Mouse (Mus musculus): Measurements from ENCODE around the gene Astl. TPM values are rescaled to one million over a fixed set of nuclear protein-coding genes. Genes with fewer than 3 reads are reported as not detected.

Astl gene
- total and polyA plus RNA-seq, 3 experiments = 0.11 TPM; not detected in 2

DNA sequence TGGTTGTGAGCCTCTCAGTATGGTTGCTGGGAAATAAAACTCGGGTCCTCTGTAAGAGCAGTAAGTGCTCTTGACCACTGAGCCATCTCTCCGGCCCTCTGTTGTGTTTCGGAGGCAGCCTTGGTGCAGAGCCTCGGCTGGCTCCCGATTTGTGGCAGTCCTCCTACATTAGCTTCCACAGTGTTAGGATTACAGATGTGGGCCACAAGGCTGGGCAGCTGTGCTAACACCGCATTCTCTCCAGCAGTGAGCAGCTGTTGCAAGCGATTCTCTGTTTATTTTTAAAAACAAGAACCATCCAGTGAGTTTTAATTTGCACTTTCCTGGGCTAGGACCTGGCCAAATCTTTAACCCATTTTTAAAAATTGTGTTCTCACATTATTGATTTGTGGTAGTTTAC lies 45.4 kb downstream of the Astl start:
- peaks cover 19% of the 10 kb centered on the region for H3K27me3 ChIP-seq (ENCODE audit: insufficient read depth, low read length)
- H3K36me3 ChIP-seq (replicated peaks) = no peaks in the 10 kb centered on the region
- H3K4me3 ChIP-seq (ENCODE audit: low read depth, low read length) = no peak overlapping the region
- no peak for TF ChIP-seq POLR2AphosphoS5 (IDR thresholded peaks at IDR 0.05; ENCODE audit: insufficient replicate concordance, low read depth, low read length)
- no peak for TF ChIP-seq GATA2 (IDR thresholded peaks at IDR 0.05; ENCODE audit: borderline replicate concordance, low read depth, low read length)
- no peak for TF ChIP-seq CTCF (IDR thresholded peaks at IDR 0.05; ENCODE audit: low read depth, low read length)
- TF ChIP-seq GATA1 (IDR thresholded peaks at IDR 0.05; ENCODE audit: borderline replicate concordance, low read length) = no peak
- H3K4me1 ChIP-seq (ENCODE audit: insufficient read depth, low read depth, low read length) = no peaks in the 10 kb centered on the region
- DNase-seq (ENCODE audit: low spot score) (no peak), ATAC-seq (ENCODE audit: extremely low read depth, insufficient number of reproducible peaks, low FRiP score, poor library complexity, severe bottlenecking) (no peak)
- no peaks in the 10 kb centered on the region for H3K9me3 ChIP-seq (replicated peaks)

GRCm38 (mm10) chr2:127387521-127387920 lies 49.1 kb downstream of the Astl start:
- DNase-seq (ENCODE audit: low spot score) (no peak), ATAC-seq (ENCODE audit: extremely low read depth, insufficient number of reproducible peaks, low FRiP score, poor library complexity, severe bottlenecking) (no peak)
- Histone ChIP-seq H3K4me1 (ENCODE audit: insufficient read depth, low read depth, low read length) (no peaks in the 10 kb centered on the region), H3K9me3 (replicated peaks) (no peaks in the 10 kb centered on the region), H3K36me3 (replicated peaks) (no peaks in the 10 kb centered on the region), H3K4me3 (ENCODE audit: low read depth, low read length) (no peak overlapping the region), H3K27me3 (ENCODE audit: insufficient read depth, low read length) (peaks cover 9% of the 10 kb centered on the region)
- no peak for TF ChIP-seq TAL1 (conservative IDR thresholded peaks at IDR 0.05; ENCODE audit: low read depth, low read length)
- no peak for TF ChIP-seq CTCF (IDR thresholded peaks at IDR 0.05; ENCODE audit: low read depth, low read length)

DNA sequence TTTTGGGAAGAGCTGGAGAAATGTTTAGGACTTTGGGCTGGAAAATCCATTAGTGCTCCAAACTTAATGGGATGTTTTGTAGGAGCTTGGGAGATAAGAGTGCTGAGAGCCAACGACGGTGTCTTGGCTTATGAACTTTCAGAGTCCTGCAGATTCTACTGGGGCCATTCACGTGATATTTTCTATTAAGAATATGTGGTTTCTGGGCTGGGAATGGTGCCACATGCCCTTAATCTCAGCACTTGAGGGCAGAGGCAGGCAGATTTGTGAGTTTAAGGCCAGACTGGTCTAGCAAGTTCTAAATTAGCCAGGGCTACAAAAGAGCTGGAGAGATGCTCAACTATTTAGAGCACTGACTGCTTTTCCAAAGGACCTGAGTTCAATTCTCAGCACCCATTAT lies 51.9 kb downstream of the Astl start:
- Histone ChIP-seq H3K27me3 (ENCODE audit: insufficient read depth, low read length) (peaks cover 5% of the 10 kb centered on the region), H3K4me3 (ENCODE audit: low read depth, low read length) (no peak overlapping the region), H3K36me3 (replicated peaks) (no peaks in the 10 kb centered on the region), H3K9me3 (replicated peaks) (no peaks in the 10 kb centered on the region), H3K4me1 (ENCODE audit: insufficient read depth, low read depth, low read length) (no peaks in the 10 kb centered on the region)
- ATAC-seq (ENCODE audit: extremely low read depth, insufficient number of reproducible peaks, low FRiP score, poor library complexity, severe bottlenecking) (no peak), DNase-seq (ENCODE audit: low spot score) (no peak)
- no peak for TF ChIP-seq CTCF (IDR thresholded peaks at IDR 0.05; ENCODE audit: low read depth, low read length)
- no peak for TF ChIP-seq GATA2 (IDR thresholded peaks at IDR 0.05; ENCODE audit: borderline replicate concordance, low read depth, low read length)
- no peak for TF ChIP-seq TAL1 (conservative IDR thresholded peaks at IDR 0.05; ENCODE audit: low read depth, low read length)
- no peak for TF ChIP-seq POLR2AphosphoS5 (IDR thresholded peaks at IDR 0.05; ENCODE audit: insufficient replicate concordance, low read depth, low read length)
- no peak for TF ChIP-seq GATA1 (IDR thresholded peaks at IDR 0.05; ENCODE audit: borderline replicate concordance, low read length)

GRCm38 (mm10) chr2:127390846-127391245 lies 52.4 kb downstream of the Astl start:
- DNase-seq (ENCODE audit: low spot score) = no peak
- Histone ChIP-seq H3K9me3 (replicated peaks) (no peaks in the 10 kb centered on the region), H3K36me3 (replicated peaks) (no peaks in the 10 kb centered on the region), H3K4me1 (ENCODE audit: insufficient read depth, low read depth, low read length) (no peaks in the 10 kb centered on the region), H3K27me3 (ENCODE audit: insufficient read depth, low read length) (peaks cover 5% of the 10 kb centered on the region), H3K4me3 (ENCODE audit: low read depth, low read length) (no peak overlapping the region)
- no peak for TF ChIP-seq TAL1 (conservative IDR thresholded peaks at IDR 0.05; ENCODE audit: low read depth, low read length)
- TF ChIP-seq GATA1 (IDR thresholded peaks at IDR 0.05; ENCODE audit: borderline replicate concordance, low read length) = no peak
- no peak for ATAC-seq (ENCODE audit: extremely low read depth, insufficient number of reproducible peaks, low FRiP score, poor library complexity, severe bottlenecking)

GRCm38 (mm10) chr2:127391323-127391722 lies 52.9 kb downstream of the Astl start:
- Histone ChIP-seq H3K27me3 (ENCODE audit: insufficient read depth, low read length) (peaks cover 5% of the 10 kb centered on the region), H3K4me3 (ENCODE audit: low read depth, low read length) (no peak overlapping the region), H3K9me3 (replicated peaks) (no peaks in the 10 kb centered on the region), H3K4me1 (ENCODE audit: insufficient read depth, low read depth, low read length) (no peaks in the 10 kb centered on the region), H3K36me3 (replicated peaks) (no peaks in the 10 kb centered on the region)
- DNase-seq (ENCODE audit: low spot score) = no peak
- no peak for ATAC-seq (ENCODE audit: extremely low read depth, insufficient number of reproducible peaks, low FRiP score, poor library complexity, severe bottlenecking)
- TF ChIP-seq GATA2 (IDR thresholded peaks at IDR 0.05; ENCODE audit: borderline replicate concordance, low read depth, low read length) (no peak), TAL1 (conservative IDR thresholded peaks at IDR 0.05; ENCODE audit: low read depth, low read length) (no peak), GATA1 (IDR thresholded peaks at IDR 0.05; ENCODE audit: borderline replicate concordance, low read length) (no peak), CTCF (IDR thresholded peaks at IDR 0.05; ENCODE audit: low read depth, low read length) (no peak), POLR2AphosphoS5 (IDR thresholded peaks at IDR 0.05; ENCODE audit: insufficient replicate concordance, low read depth, low read length) (no peak)

DNA sequence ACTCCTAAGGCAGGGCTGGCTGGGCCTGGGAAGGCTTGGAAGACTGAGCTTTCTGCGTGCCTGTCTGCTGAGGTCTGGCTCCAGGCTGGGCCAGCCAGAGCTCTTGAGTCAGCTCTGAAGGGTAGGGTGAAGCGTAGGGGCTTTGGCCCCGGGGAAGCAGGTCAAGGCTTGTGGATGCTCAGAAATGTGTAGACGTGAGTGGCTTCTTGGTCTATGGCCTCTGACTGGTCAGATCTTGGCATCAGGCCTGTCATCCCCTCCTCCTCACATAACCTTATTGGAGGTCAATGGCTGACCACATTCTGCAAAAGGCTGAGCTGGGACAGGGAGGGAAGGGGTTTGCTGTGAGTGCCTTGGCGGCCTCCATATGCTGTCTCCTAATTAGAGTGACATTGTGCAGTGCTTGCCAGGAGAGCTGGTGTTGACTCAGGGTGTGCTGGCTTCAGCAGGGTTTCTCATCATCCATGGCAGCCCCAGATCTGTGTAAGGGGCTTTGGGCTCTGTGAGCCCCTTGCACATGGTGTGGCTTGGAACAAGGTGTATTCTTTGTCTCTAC lies 56.2 kb downstream of the Astl start:
- Histone ChIP-seq H3K4me1 (ENCODE audit: insufficient read depth, low read depth, low read length) (no peaks in the 10 kb centered on the region), H3K27me3 (ENCODE audit: insufficient read depth, low read length) (no peaks in the 10 kb centered on the region; the same call in 1 of the 2 replicates), H3K9me3 (replicated peaks) (no peaks in the 10 kb centered on the region), H3K4me3 (ENCODE audit: low read depth, low read length) (no peak overlapping the region), H3K36me3 (replicated peaks) (no peaks in the 10 kb centered on the region)
- ATAC-seq (ENCODE audit: extremely low read depth, insufficient number of reproducible peaks, low FRiP score, poor library complexity, severe bottlenecking) (no peak), DNase-seq (ENCODE audit: low spot score) (no peak)
- TF ChIP-seq POLR2AphosphoS5 (IDR thresholded peaks at IDR 0.05; ENCODE audit: insufficient replicate concordance, low read depth, low read length) = no peak
- TF ChIP-seq GATA2 (IDR thresholded peaks at IDR 0.05; ENCODE audit: borderline replicate concordance, low read depth, low read length) = no peak
- TF ChIP-seq TAL1 (conservative IDR thresholded peaks at IDR 0.05; ENCODE audit: low read depth, low read length) = no peak
- no peak for TF ChIP-seq GATA1 (IDR thresholded peaks at IDR 0.05; ENCODE audit: borderline replicate concordance, low read length)
- no peak for TF ChIP-seq CTCF (IDR thresholded peaks at IDR 0.05; ENCODE audit: low read depth, low read length)

DNA sequence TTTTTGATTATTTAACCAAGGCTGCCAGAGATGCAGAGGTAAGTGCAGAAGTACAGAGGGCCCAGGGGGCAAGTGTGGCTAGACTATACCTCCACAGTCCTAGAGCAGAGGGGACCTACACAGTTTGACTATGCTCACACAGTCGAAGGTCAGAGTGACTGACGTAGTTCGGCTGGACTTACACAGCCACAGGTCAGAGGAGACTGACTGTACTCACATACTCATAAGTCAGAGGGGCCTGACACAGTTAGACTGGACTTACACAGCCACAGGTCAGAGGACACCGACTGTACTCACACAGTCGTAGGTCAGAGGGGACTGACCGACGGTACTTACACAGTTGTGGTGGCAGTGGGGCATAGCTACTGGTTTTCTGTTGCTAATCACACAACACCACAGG lies 60.3 kb downstream of the Astl start:
- Histone ChIP-seq H3K4me1 (ENCODE audit: insufficient read depth, low read depth, low read length) (no peaks in the 10 kb centered on the region), H3K4me3 (ENCODE audit: low read depth, low read length) (no peak overlapping the region), H3K27me3 (ENCODE audit: insufficient read depth, low read length) (peaks cover 2% of the 10 kb centered on the region), H3K9me3 (replicated peaks) (no peaks in the 10 kb centered on the region), H3K36me3 (replicated peaks) (no peaks in the 10 kb centered on the region)
- no peak for TF ChIP-seq TAL1 (conservative IDR thresholded peaks at IDR 0.05; ENCODE audit: low read depth, low read length)
- no peak for TF ChIP-seq GATA1 (IDR thresholded peaks at IDR 0.05; ENCODE audit: borderline replicate concordance, low read length)
- no peak for TF ChIP-seq POLR2AphosphoS5 (IDR thresholded peaks at IDR 0.05; ENCODE audit: insufficient replicate concordance, low read depth, low read length)
- TF ChIP-seq CTCF (IDR thresholded peaks at IDR 0.05; ENCODE audit: low read depth, low read length) = no peak
- TF ChIP-seq GATA2 (IDR thresholded peaks at IDR 0.05; ENCODE audit: borderline replicate concordance, low read depth, low read length) = no peak
- ATAC-seq (ENCODE audit: extremely low read depth, insufficient number of reproducible peaks, low FRiP score, poor library complexity, severe bottlenecking) = no peak
- DNase-seq (ENCODE audit: low spot score) = no peak

Other genes starting within 250 kb of the Astl start
- 114 and 122 TPM in 2 replicates for gene Ncaph, start 204.7 kb upstream of the Astl start, total RNA-seq (2014; fragmentation: Nextera tagmentation)
- 96.4 and 103 TPM in 2 replicates for gene Ncaph, start 204.7 kb upstream of the Astl start, total RNA-seq (2017)
- 12.6 and 19.4 TPM in 2 replicates for gene Ncaph, start 204.7 kb upstream of the Astl start, polyA plus RNA-seq (2012)
- 25.5 and 27.1 TPM in 2 replicates for gene Itpripl1, start 195.2 kb upstream of the Astl start, total RNA-seq (2014; fragmentation: Nextera tagmentation)
- gene Itpripl1, start 195.2 kb upstream of the Astl start, total RNA-seq (2017) = 38.7 and 44.4 TPM in 2 replicates
- 7.0 and 10.8 TPM in 2 replicates for gene Itpripl1, start 195.2 kb upstream of the Astl start, polyA plus RNA-seq (2012)
- 4.7 and 5.2 TPM in 2 replicates for gene 1810024B03Rik, start 130.4 kb upstream of the Astl start, total RNA-seq (2014; fragmentation: Nextera tagmentation)
- gene 1810024B03Rik, start 130.4 kb upstream of the Astl start, total RNA-seq (2017) = 4.7 and 4.8 TPM in 2 replicates
- gene 1810024B03Rik, start 130.4 kb upstream of the Astl start, polyA plus RNA-seq (2012) = 0.08 and 0.14 TPM in 2 replicates
- 155 and 199 TPM in 2 replicates for gene Snrnp200, start 130.3 kb upstream of the Astl start, total RNA-seq (2014; fragmentation: Nextera tagmentation)
- 216 and 224 TPM in 2 replicates for gene Snrnp200, start 130.3 kb upstream of the Astl start, total RNA-seq (2017)
- 25.0 and 32.5 TPM in 2 replicates for gene Snrnp200, start 130.3 kb upstream of the Astl start, polyA plus RNA-seq (2012)
- gene Ciao1, start 90.8 kb upstream of the Astl start, total RNA-seq (2014; fragmentation: Nextera tagmentation) = 40.9 and 49.2 TPM in 2 replicates
- 42.5 and 46.4 TPM in 2 replicates for gene Ciao1, start 90.8 kb upstream of the Astl start, total RNA-seq (2017)
- gene Ciao1, start 90.8 kb upstream of the Astl start, polyA plus RNA-seq (2012) = 11.3 and 12.7 TPM in 2 replicates
- gene Tmem127, start 90.7 kb upstream of the Astl start, total RNA-seq (2014; fragmentation: Nextera tagmentation) = 21.7 and 47.9 TPM in 2 replicates
- 29.9 and 30.8 TPM in 2 replicates for gene Tmem127, start 90.7 kb upstream of the Astl start, total RNA-seq (2017)
- gene Tmem127, start 90.7 kb upstream of the Astl start, polyA plus RNA-seq (2012) = 26.4 and 27.7 TPM in 2 replicates
- gene Stard7, start 68.4 kb upstream of the Astl start, total RNA-seq (2014; fragmentation: Nextera tagmentation) = 73.9 and 81.6 TPM in 2 replicates
- 242 and 250 TPM in 2 replicates for gene Stard7, start 68.4 kb upstream of the Astl start, total RNA-seq (2017)
- gene Stard7, start 68.4 kb upstream of the Astl start, polyA plus RNA-seq (2012) = 46.5 and 50.4 TPM in 2 replicates
- gene Dusp2, start 2.5 kb upstream of the Astl start, total RNA-seq (2014; fragmentation: Nextera tagmentation) = not detected in 2 replicates
- gene Dusp2, start 2.5 kb upstream of the Astl start, total RNA-seq (2017) = 0.11 and 0.23 TPM in 2 replicates
- 0.04 TPM in 1 of 2 replicates, not detected in the other for gene Dusp2, start 2.5 kb upstream of the Astl start, polyA plus RNA-seq (2012)
- not detected in 2 replicates for gene Adra2b, start 24.6 kb downstream of the Astl start, total RNA-seq (2014; fragmentation: Nextera tagmentation)
- 0.05 TPM in 1 of 2 replicates, not detected in the other for gene Adra2b, start 24.6 kb downstream of the Astl start, total RNA-seq (2017)
- not detected in 2 replicates for gene Adra2b, start 24.6 kb downstream of the Astl start, polyA plus RNA-seq (2012)
- gene Gpat2, start 86.6 kb downstream of the Astl start, total RNA-seq (2014; fragmentation: Nextera tagmentation) = not detected in 2 replicates
- not detected in 2 replicates for gene Gpat2, start 86.6 kb downstream of the Astl start, total RNA-seq (2017)
- gene Gpat2, start 86.6 kb downstream of the Astl start, polyA plus RNA-seq (2012) = not detected in 2 replicates
- gene Fahd2a, start 105.9 kb downstream of the Astl start, total RNA-seq (2014; fragmentation: Nextera tagmentation) = 5.9 and 10.0 TPM in 2 replicates
- 9.6 and 13.5 TPM in 2 replicates for gene Fahd2a, start 105.9 kb downstream of the Astl start, total RNA-seq (2017)
- gene Fahd2a, start 105.9 kb downstream of the Astl start, polyA plus RNA-seq (2012) = 23.1 and 35.3 TPM in 2 replicates
- gene Kcnip3, start 183.5 kb downstream of the Astl start, total RNA-seq (2014; fragmentation: Nextera tagmentation) = not detected in 2 replicates
- gene Kcnip3, start 183.5 kb downstream of the Astl start, total RNA-seq (2017) = 0.05 TPM in 1 of 2 replicates, not detected in the other
- gene Kcnip3, start 183.5 kb downstream of the Astl start, polyA plus RNA-seq (2012) = 0.02 TPM in 1 of 2 replicates, not detected in the other
- not detected in 2 replicates for gene Prom2, start 202.8 kb downstream of the Astl start, total RNA-seq (2014; fragmentation: Nextera tagmentation)
- gene Prom2, start 202.8 kb downstream of the Astl start, total RNA-seq (2017) = 0.06 and 0.11 TPM in 2 replicates
- gene Prom2, start 202.8 kb downstream of the Astl start, polyA plus RNA-seq (2012) = not detected in 2 replicates
- 5.1 and 6.5 TPM in 2 replicates for gene Zfp661, start 248.5 kb downstream of the Astl start, total RNA-seq (2014; fragmentation: Nextera tagmentation)
- gene Zfp661, start 248.5 kb downstream of the Astl start, total RNA-seq (2017) = 6.3 and 7.1 TPM in 2 replicates
- gene Zfp661, start 248.5 kb downstream of the Astl start, polyA plus RNA-seq (2012) = 0.22 and 0.24 TPM in 2 replicates
- gene Mrps5, start 248.6 kb downstream of the Astl start, total RNA-seq (2014; fragmentation: Nextera tagmentation) = 52.3 and 55.8 TPM in 2 replicates
- 82.4 and 95.1 TPM in 2 replicates for gene Mrps5, start 248.6 kb downstream of the Astl start, total RNA-seq (2017)
- 187 and 194 TPM in 2 replicates for gene Mrps5, start 248.6 kb downstream of the Astl start, polyA plus RNA-seq (2012)